Mouse (Mus musculus) liver, adult 2 months (tissue): Measurements from ENCODE around the gene Nfkbid.

Experiments
- CTCF ChIP-seq: fragments of 200-500 bp; IDR thresholded peaks from 2 replicates; pipeline ENCODE4 v1.5.1; 2011; ENCODE audit warnings: low read depth, low read length, control low read depth
- POLR2A ChIP-seq: fragments of 200-500 bp; IDR thresholded peaks from 2 replicates; pipeline ENCODE4 v1.6.1; 2011; ENCODE audit warnings: low read length, control low read depth; ENCODE audit not compliant: insufficient read depth; ENCODE audit errors: extremely low read depth

DNA sequence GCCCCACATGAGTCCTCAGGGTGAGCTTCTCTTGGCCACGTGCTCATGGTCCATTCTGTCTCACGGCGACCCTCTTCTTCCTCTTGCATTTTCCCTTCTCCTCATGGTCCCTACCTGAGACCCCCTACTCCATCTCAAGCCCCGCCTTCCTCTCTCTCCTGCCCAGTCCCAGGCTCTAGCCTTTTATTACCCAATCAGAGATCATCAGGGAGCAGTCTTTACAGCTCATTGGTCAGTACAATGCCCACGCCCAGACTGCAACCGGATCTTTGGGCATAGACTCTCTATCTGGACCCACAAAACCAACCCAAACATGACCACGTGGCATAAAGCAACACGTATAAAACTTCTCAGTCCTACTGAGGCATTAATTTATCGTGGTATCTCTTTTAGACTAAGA lies 37.4 kb upstream of the Nfkbid start:
- TF ChIP-seq POLR2A, result no peak
- TF ChIP-seq CTCF, result no peak
